14 mouse cellular contexts compared by ENCODE assay signal in genomic region chr2:152617374-152617773, GRCm38 (mm10). TPM values are rescaled to one million over a fixed set of nuclear protein-coding genes. Genes with fewer than 3 reads are reported as not detected.
DNase-seq lines count a peak whose midpoint lies in the region; ATAC-seq and TF ChIP-seq lines count a peak whose summit lies in the region.
"Had no signal": no experiment of that assay in that cellular context is flagged by ENCODE, and none has a peak within 500 bp of the region (broad histone marks: within the 10 kb centered on the region; RNA-seq: fewer than 3 reads in every experiment).

No protein-coding gene starts in this region.

- WGBS in kidney, postnatal 0 days = 69% methylated on average over 5 of the region's 5 CpGs

- H3K9ac ChIP-seq in kidney, postnatal 0 days (ENCODE audit: low read depth, low read length) = no peak overlapping the region
- H3K9ac ChIP-seq: forebrain, embryonic 15.5 days; hindbrain, embryonic 12.5 days; stomach, embryonic 15.5 days had no signal

- DNase-seq in kidney, postnatal 0 days (ENCODE audit: low spot score) = no peak
- DNase-seq in kidney, postnatal 14 days = no peak
- peak; percentile 47 for DNase-seq in 3T3-L1 (ENCODE audit: low read depth, low spot score)
- DNase-seq in brain, embryonic 14.5 days (ENCODE audit: low read depth) = no peak
- no peak for DNase-seq in neural tube, embryonic 10.5 days (ENCODE audit: extremely low spot score, low spot score)
- no peak for DNase-seq in adrenal gland, adult 18-20 months (ENCODE audit: low spot score in 2 of 2)
- no peak for DNase-seq in spleen, adult 12 weeks (ENCODE audit: low spot score)

- H3K4me2 ChIP-seq in kidney, postnatal 0 days (ENCODE audit: low read length) = no peak overlapping the region
- H3K4me2 ChIP-seq: forebrain, embryonic 15.5 days; hindbrain, embryonic 12.5 days; stomach, embryonic 15.5 days had no signal

- H3K79me3 ChIP-seq in C2C12 (ENCODE audit: low read depth) = no peaks in the 10 kb centered on the region

- no peaks in the 10 kb centered on the region for H3K36me3 ChIP-seq in kidney, postnatal 0 days (ENCODE audit: insufficient read depth, low read length)
- no peaks in the 10 kb centered on the region for H3K36me3 ChIP-seq in C2C12 (ENCODE audit: control insufficient read depth, insufficient read depth)
- H3K36me3 ChIP-seq: forebrain, embryonic 15.5 days; hindbrain, embryonic 12.5 days; stomach, embryonic 15.5 days had no signal

- 0 out of 2 replicates have a peak, but pooled peaks cover 2% of the 10 kb centered on the region for H3K4me1 ChIP-seq in kidney, postnatal 0 days (replicated peaks; ENCODE audit: insufficient read depth, low read length)
- H3K4me1 ChIP-seq: forebrain, embryonic 15.5 days; hindbrain, embryonic 12.5 days; stomach, embryonic 15.5 days had no signal

- no peaks in the 10 kb centered on the region for H3K27me3 ChIP-seq in kidney, postnatal 0 days (ENCODE audit: insufficient read depth, low read length)
- no peaks in the 10 kb centered on the region for H3K27me3 ChIP-seq in C2C12 (ENCODE audit: control insufficient read depth, insufficient read depth, insufficient read length)
- H3K27me3 ChIP-seq: forebrain, embryonic 15.5 days; hindbrain, embryonic 12.5 days; stomach, embryonic 15.5 days had no signal

- no peak for TF ChIP-seq POLR2A in brain, embryonic 14.5 days (IDR thresholded peaks at IDR 0.05; ENCODE audit: borderline replicate concordance, extremely low read depth, insufficient read depth, insufficient read length, poor library complexity, severe bottlenecking)

- no peaks in the 10 kb centered on the region for H3K79me2 ChIP-seq in C2C12 (ENCODE audit: control insufficient read depth, insufficient read depth)

- no peak overlapping the region for H3K4me3 ChIP-seq in kidney, postnatal 0 days (replicated peaks; ENCODE audit: low read depth, low read length)
- H3K4me3 ChIP-seq in C2C12 (ENCODE audit: insufficient read depth, poor library complexity, severe bottlenecking) = no peak overlapping the region
- H3K4me3 ChIP-seq: forebrain, embryonic 15.5 days; hindbrain, embryonic 12.5 days; stomach, embryonic 15.5 days had no signal

- H3ac ChIP-seq in C2C12 (ENCODE audit: control insufficient read depth, insufficient read length, low read depth) = no peak overlapping the region

- no peak for ATAC-seq in kidney, postnatal 0 days (replicated peaks; ENCODE audit: low FRiP score, low read depth)
- ATAC-seq: forebrain, embryonic 15.5 days had no signal

- no peak overlapping the region for H3K27ac ChIP-seq in kidney, postnatal 0 days
- H3K27ac ChIP-seq: forebrain, embryonic 15.5 days; hindbrain, embryonic 12.5 days; stomach, embryonic 15.5 days had no signal

- peak; percentile 66 for TF ChIP-seq CTCF in kidney, postnatal 0 days (IDR thresholded peaks at IDR 0.05; ENCODE audit: low read depth)
- TF ChIP-seq CTCF in C2C12 (IDR thresholded peaks at IDR 0.05; ENCODE audit: control insufficient read depth, insufficient read depth, insufficient read length) = no peak
- peak; percentile 37; the same call in 1 of the 2 replicates for TF ChIP-seq CTCF in brain, embryonic 14.5 days (IDR thresholded peaks at IDR 0.05; ENCODE audit: borderline replicate concordance, extremely low read depth, insufficient read depth, insufficient read length)

- H3K9me3 ChIP-seq in kidney, postnatal 0 days (replicated peaks; ENCODE audit: low read length) = no peaks in the 10 kb centered on the region
- H3K9me3 ChIP-seq: forebrain, embryonic 15.5 days; hindbrain, embryonic 12.5 days; stomach, embryonic 15.5 days had no signal

TF ChIP-seq in C2C12, 6 proteins besides CTCF, POLR2A, EP300 and RAD21:
- TF ChIP-seq FOSL1 (IDR thresholded peaks at IDR 0.05; ENCODE audit: insufficient read depth, low read length, poor library complexity, severe bottlenecking) = no peak
- TF ChIP-seq MAX (IDR thresholded peaks at IDR 0.05) = peak; percentile 28

RNA-seq across cellular contexts. Expression of gene Defb25, which starts 5.5 kb away (rescaled TPM):
- 26.4 and 39.6 TPM in 2 replicates for polyA plus RNA-seq in kidney, postnatal 0 days (2015; fragmentation: Nextera tagmentation; extraction: Ambion mirVana)
- 3.6 TPM for polyA plus RNA-seq in C2C12 (2012; fragmentation: generic; extraction: Trizol)
- not detected in 2 replicates for polyA plus RNA-seq in brain, embryonic 14.5 days (2012; rRNA removed)
- 1 to 10 TPM; 1.5 to 2.4 TPM for total RNA-seq in adrenal gland, adult 18-20 months (2021)
- total RNA-seq: heart, adult 8-10 months; left cerebral cortex, postnatal 25 days had no signal
- polyA plus RNA-seq: embryonic facial prominence, embryonic 11.5 days; forebrain, embryonic 15.5 days; hindbrain, embryonic 12.5 days had no signal

RNA-seq across cellular contexts. Expression of gene Rem1, which starts 9.4 kb away (rescaled TPM):
- 48.3 and 55.1 TPM in 2 replicates for polyA plus RNA-seq in kidney, postnatal 0 days (2015; fragmentation: Nextera tagmentation; extraction: Ambion mirVana)
- 38.7 TPM for polyA plus RNA-seq in C2C12 (2012; fragmentation: generic; extraction: Trizol)
- 0.33 and 0.48 TPM in 2 replicates for polyA plus RNA-seq in brain, embryonic 14.5 days (2012; rRNA removed)
- 10 to 100 TPM in 1 of 2 experiments, 1 to 10 TPM in 1; 8.9 to 13.5 TPM for total RNA-seq in adrenal gland, adult 18-20 months (2021)

RNA-seq across cellular contexts. Expression of gene Defb36, which starts 13.2 kb away (rescaled TPM):
- polyA plus RNA-seq in kidney, postnatal 0 days (2015; fragmentation: Nextera tagmentation; extraction: Ambion mirVana) = 2.1 and 3.6 TPM in 2 replicates
- polyA plus RNA-seq in C2C12 (2012; fragmentation: generic; extraction: Trizol) = not detected
- not detected in 2 replicates for polyA plus RNA-seq in brain, embryonic 14.5 days (2012; rRNA removed)
- not detected for total RNA-seq in adrenal gland, adult 18-20 months (2021)
- total RNA-seq: heart, adult 8-10 months; left cerebral cortex, postnatal 25 days had no signal
- polyA plus RNA-seq: embryonic facial prominence, embryonic 11.5 days; forebrain, embryonic 15.5 days; hindbrain, embryonic 12.5 days; stomach, embryonic 15.5 days had no signal

RNA-seq across cellular contexts. Expression of gene Defb45, which starts 18.2 kb away (rescaled TPM):
- polyA plus RNA-seq in kidney, postnatal 0 days (2015; fragmentation: Nextera tagmentation; extraction: Ambion mirVana) = not detected in 2 replicates
- polyA plus RNA-seq in C2C12 (2012; fragmentation: generic; extraction: Trizol) = not detected
- polyA plus RNA-seq in brain, embryonic 14.5 days (2012; rRNA removed) = not detected in 2 replicates
- total RNA-seq in adrenal gland, adult 18-20 months (2021) = not detected
- total RNA-seq: heart, adult 8-10 months; left cerebral cortex, postnatal 25 days had no signal
- polyA plus RNA-seq: embryonic facial prominence, embryonic 11.5 days; forebrain, embryonic 15.5 days; hindbrain, embryonic 12.5 days; stomach, embryonic 15.5 days had no signal

RNA-seq across cellular contexts. Expression of gene Defb19, which starts 37.3 kb away (rescaled TPM):
- polyA plus RNA-seq in kidney, postnatal 0 days (2015; fragmentation: Nextera tagmentation; extraction: Ambion mirVana) = 120 and 136 TPM in 2 replicates
- not detected for polyA plus RNA-seq in C2C12 (2012; fragmentation: generic; extraction: Trizol)
- not detected in 2 replicates for polyA plus RNA-seq in brain, embryonic 14.5 days (2012; rRNA removed)
- total RNA-seq in adrenal gland, adult 18-20 months (2021) = under 1 TPM in 1 of 2 experiments, not detected in 1; 0.93 TPM
- total RNA-seq: left cerebral cortex, postnatal 25 days had no signal
- polyA plus RNA-seq: embryonic facial prominence, embryonic 11.5 days; forebrain, embryonic 15.5 days; hindbrain, embryonic 12.5 days; stomach, embryonic 15.5 days had no signal

Comparison
In these comparisons a context has a peak if more than half of its experiments do, and no peak if none do; other contexts are left out.
1. RNA of gene Rem1, which starts 9.4 kb away (polyA plus RNA-seq): 48.3 to 55.1 TPM in kidney, postnatal 0 days and 38.7 TPM in C2C12 (single experiment); 0.33 to 0.48 TPM in brain, embryonic 14.5 days; every median in the first group is over 10 times any median in the second.